Mouse (Mus musculus): ENCODE data around the gene Glmp.

DNA sequence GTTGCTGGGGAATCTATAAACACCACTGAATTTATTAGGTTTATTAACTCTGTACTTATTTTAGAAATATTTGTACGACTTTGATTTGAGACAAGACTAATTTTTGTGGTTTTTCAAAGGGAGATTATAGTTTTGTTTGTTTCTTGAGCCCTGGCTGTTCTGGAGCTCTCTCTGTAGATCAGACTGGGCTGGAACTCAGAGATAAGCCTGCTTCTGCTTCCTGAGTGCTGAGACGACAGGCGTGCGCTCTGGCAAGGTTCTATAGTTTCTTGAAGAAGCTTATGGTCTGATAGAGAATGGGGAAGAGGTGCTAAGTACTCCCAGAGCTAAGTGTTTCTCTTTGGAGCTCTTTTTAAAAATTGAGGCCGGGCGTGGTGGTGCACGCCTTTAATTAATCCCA lies 13.5 kb downstream of the Glmp start:
- TF ChIP-seq CTCF (conservative IDR thresholded peaks at IDR 0.05; ENCODE audit: low read length) (no peak), NANOG (IDR thresholded peaks at IDR 0.05; ENCODE audit: borderline replicate concordance, low read length) (no peak), POU5F1 (IDR thresholded peaks at IDR 0.05; ENCODE audit: borderline replicate concordance, low read length) (no peak)
